ENCODE assay signal across 13 mouse cellular contexts in the genomic region with DNA sequence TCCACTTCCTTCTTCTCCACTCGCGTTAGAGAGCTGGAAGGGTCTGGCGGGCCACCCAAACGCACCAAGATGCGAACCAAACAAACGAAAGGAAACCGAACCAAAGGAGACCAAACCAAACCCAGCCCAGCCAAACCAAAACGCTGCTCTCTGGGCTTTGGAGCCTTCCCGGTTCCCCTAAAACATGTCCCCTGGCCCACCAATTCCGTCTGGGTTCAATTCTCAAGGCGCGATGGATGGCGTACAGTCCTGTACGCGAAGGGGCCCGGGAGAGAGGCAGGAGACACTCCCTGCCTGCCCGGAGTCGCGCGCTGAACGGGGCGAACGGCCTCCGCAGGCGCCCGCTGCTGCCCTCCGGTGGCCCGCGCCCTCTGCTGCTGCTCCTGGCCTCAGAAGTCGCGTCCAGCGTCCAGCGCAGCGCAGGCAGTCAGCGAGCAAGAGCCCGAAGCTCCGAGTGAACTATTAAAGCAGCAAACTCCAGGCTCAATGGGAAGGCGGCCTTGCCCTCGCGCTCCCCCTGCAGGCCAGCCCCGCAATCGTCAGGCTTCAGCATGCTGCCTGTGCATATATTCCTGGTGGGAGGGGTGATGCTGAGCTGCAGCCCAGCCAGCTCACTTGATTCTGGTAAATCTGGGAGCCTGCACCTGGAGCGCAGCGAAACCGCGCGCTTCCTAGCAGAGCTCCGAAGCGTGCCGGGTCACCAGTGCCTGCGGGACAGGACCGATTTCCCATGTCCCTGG. TPM values are rescaled to one million over a fixed set of nuclear protein-coding genes. Genes with fewer than 3 reads are reported as not detected.
DNase-seq lines count a peak whose midpoint lies in the region; TF ChIP-seq lines count a peak whose summit lies in the region.
"Not testable (repeated sequence)": the region's sequence is repeated elsewhere in the genome, so short reads cannot be mapped to it uniquely, and the experiment has no call there.
"Had no signal": no experiment of that assay in that cellular context is flagged by ENCODE, and none has a peak within 500 bp of the region (broad histone marks: within the 10 kb centered on the region; RNA-seq: fewer than 3 reads in every experiment).

Gene Gm13275, plus strand, starts transcription at position 552 of the 740 bp plus-strand sequence.

- DNase-seq in CD8-positive naive resting alpha-beta T cell, adult 2 months (ENCODE audit: low read depth in 2 of 2, low spot score in 2 of 2) = peak; percentile 79 to 86
- DNase-seq in cerebellum, adult 9-11 months = peak; percentile 82
- peak; percentile 45 for DNase-seq in gastrocnemius, postnatal 14 days
- peak; percentile 77 for DNase-seq in kidney, adult 11 months
- DNase-seq in layer of hippocampus, postnatal 10 days (ENCODE audit: low spot score in 2 of 2) = peak; percentile 74 to 80
- peak; percentile 78 for DNase-seq in lung, adult 2 months
- peak; percentile 56 to 59 for DNase-seq in right cerebral cortex, postnatal 10 days (ENCODE audit: low spot score in 2 of 2)
- DNase-seq in thymus, postnatal 25 days = peak; percentile 80

- not testable (repeated sequence) for TF ChIP-seq CTCF in lung, adult 2 months (IDR thresholded peaks at IDR 0.05; ENCODE audit: insufficient read depth, low read length)

- not testable (repeated sequence) for H3K4me3 ChIP-seq in lung, adult 2 months (replicated peaks; ENCODE audit: extremely low read depth, low read depth, low read length)

- not testable (repeated sequence) for H3K4me1 ChIP-seq in lung, adult 2 months (ENCODE audit: control insufficient read depth, insufficient read depth, low read length)

- intact Hi-C loops in gastrocnemius, postnatal 14 days (cut with DNase I; ENCODE audit: low total_unique reads) = not testable (repeated sequence)

- TF ChIP-seq POLR2A in lung, adult 2 months (IDR thresholded peaks at IDR 0.05; ENCODE audit: borderline replicate concordance, extremely low read depth, low read depth, low read length) = not testable (repeated sequence)

- WGBS in lung, adult 2 months = 1% methylated on average over 15 of the region's 52 CpGs

RNA-seq across cellular contexts. Expression of gene Gm13275, which starts in this region (rescaled TPM):
- total RNA-seq in gastrocnemius, postnatal 14 days (2021) = not detected
- not detected for total RNA-seq in layer of hippocampus, postnatal 10 days (2021)
- not detected in 2 replicates for polyA plus RNA-seq in lung, adult 2 months (2012; rRNA removed)
- total RNA-seq: liver, adult 2 months had no signal
- polyA plus RNA-seq: embryonic facial prominence, embryonic 15.5 days; gonadal fat pad, adult 2 months; liver, adult 2 months; midbrain, embryonic 12.5 days; thymus, postnatal 0 days had no signal

Comparison
In these comparisons a context has a peak if more than half of its experiments do, and no peak if none do; other contexts are left out.
1. Peak in DNase-seq in gastrocnemius, postnatal 14 days; RNA of the gene not detected or under 1 TPM.
2. Peak in DNase-seq in layer of hippocampus, postnatal 10 days; RNA of the gene not detected or under 1 TPM.
3. Peak in DNase-seq in lung, adult 2 months; RNA of the gene not detected or under 1 TPM.